Mouse (Mus musculus) small intestine, adult 2 months (tissue): ENCODE data around the gene Zmym6.

Experiments used
- CTCF ChIP-seq: fragments of 200-500 bp; IDR thresholded peaks from 2 replicates; pipeline ENCODE4 v1.5.1; 2012; ENCODE audit warnings: low read depth, mild to moderate bottlenecking, control low read depth, inconsistent platforms, low read length, moderate library complexity, mixed read lengths; ENCODE audit not compliant: insufficient replicate concordance, insufficient read length; ENCODE audit errors: extremely low read depth
- POLR2A ChIP-seq: fragments of 200-500 bp; IDR thresholded peaks from 2 replicates; pipeline ENCODE4 v1.6.1; 2012; ENCODE audit warnings: low read depth, mild to moderate bottlenecking, control low read depth, inconsistent platforms, low read length, moderate library complexity

GRCm38 (mm10) chr4:127157746-127158145 lies 80.6 kb downstream of the Zmym6 start:
- TF ChIP-seq POLR2A = no peak
- TF ChIP-seq CTCF = no peak
